Mouse (Mus musculus): ENCODE data around the gene Foxm1. TPM values are rescaled to one million over a fixed set of nuclear protein-coding genes. Genes with fewer than 3 reads are reported as not detected.
A peak's percentile ranks its signal among the peaks of the same experiment; 100 is the strongest.

Foxm1 gene
- total RNA-seq, 2 experiments from 2014 or later: 6.7 to 63.2 TPM

- no peak for ATAC-seq (replicated peaks; ENCODE audit: low FRiP score, low TSS enrichment, poor library complexity, severe bottlenecking)
These were observed 58.3 kb downstream of the Foxm1 start for GRCm38 (mm10) chr6:128421036-128421435.

DNA sequence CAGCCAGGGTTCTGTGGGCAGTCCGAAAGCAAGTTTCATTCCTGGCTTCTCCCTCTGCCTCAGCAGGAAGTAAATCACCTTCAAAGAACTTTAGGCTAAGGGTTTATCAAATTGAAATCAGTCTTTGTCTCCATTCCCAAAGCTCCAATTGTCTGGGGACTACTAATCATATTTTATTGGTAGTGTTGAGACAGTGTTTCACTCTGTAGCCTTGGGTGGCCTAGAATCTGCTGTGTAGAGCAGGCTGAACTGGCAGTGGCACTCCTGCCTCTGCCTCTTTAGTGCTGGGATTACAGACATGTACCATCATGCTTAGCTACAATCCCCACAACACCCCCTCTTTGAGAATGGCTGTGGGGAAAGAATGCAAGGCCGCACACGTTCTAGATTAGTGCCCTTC is 58.7 kb downstream of the Foxm1 start:
- no peak for ATAC-seq (replicated peaks; ENCODE audit: low FRiP score, low TSS enrichment, poor library complexity, severe bottlenecking)

DNA sequence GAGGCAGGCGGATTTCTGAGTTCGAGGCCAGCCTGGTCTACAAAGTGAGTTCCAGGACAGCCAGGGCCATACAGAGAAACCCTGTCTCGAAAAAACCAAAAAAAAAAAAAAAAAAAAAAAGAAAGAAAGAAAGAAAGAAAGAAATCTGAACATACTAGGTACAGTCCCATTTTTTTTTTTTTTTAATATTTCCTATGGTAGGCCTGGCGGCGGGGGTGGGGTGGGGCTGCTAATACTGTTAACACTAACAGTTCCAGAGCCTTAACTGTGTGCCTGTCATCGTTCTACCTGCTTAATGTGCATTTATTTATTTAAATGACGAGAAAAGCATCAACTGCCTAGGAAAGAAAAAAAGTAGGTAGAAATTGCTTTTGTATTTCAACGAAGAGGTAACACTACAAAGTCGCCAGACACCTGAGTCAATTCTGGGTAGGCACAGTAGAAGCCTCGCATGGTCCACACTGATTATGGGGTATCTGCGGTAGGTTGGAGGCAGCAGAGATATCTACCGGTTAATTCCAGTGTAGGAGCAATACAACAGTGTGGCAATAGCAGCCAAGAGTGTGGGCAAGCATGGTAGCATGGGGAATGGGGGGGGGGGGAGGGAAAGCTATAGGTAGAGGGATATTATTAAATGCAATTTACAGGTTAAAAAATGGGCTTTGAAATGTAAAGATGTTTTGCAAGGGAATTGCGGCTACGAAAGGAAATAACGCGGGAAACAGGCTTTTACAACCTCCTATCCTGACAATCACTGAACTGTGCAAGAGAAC is 60.9 kb downstream of the Foxm1 start:
- peak; percentile 77 for ATAC-seq (replicated peaks; ENCODE audit: low FRiP score, low TSS enrichment, poor library complexity, severe bottlenecking)

DNA sequence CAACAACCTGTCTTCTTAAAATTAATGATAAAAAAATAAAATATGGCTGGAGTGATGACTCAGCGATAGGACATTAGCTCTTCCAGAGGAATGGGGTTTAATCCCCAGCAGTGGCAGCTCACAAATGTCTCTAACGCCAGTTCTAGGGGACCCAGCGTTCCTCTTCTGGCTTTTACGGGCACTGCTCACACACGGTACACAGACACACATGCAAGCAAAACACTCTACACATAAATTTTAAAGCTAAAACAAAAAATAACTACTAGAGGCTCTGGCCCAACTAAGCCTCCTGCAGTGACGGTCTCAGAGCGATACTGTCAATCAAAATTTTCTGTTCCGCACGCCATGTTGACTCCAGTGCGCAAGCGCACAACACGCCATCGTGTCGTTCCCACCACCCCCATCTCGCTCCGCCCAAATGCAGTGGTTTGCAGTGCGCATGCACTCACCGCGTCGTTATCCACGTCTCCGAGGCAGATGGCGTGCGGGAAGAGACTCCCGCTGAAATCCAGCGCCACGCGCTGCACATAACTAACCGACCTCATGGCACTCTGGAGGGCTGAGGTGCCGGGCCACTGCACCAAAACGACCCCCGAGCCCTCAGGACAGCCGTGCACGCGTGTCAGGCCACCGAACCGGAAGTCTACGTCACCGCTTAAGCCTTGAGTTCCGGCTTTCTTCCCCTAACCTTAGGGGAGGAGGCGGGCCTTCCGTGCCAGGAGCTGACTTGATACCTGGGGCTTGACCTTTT is 61.7 kb downstream of the Foxm1 start, which contains the start of gene Itfg2:
TSS of gene Itfg2 (minus strand) at position 663 of the 751 bp plus-strand sequence.
- ATAC-seq (replicated peaks; ENCODE audit: low FRiP score, low TSS enrichment, poor library complexity, severe bottlenecking): peak; percentile 89

DNA sequence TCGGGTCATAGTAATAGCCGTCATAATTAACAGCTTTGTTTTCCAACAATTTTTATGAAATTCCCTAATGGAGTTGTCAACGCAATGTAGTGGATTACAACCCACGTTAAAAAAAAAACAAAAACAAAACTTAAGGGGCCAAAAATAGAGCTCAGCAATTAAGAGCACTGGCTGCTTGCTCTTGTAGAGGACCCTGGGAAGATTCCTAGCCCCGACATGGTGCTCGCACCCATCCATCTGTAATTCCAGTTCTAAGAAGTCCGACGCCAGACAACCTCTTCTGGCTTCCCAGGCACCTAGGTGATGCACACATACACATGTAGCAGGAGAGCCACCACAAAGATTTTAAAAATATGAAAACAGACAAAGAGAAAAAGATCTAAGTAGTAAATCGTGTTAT is 62.3 kb downstream of the Foxm1 start:
- ATAC-seq (replicated peaks; ENCODE audit: low FRiP score, low TSS enrichment, poor library complexity, severe bottlenecking): no peak

Other genes starting within 250 kb of the Foxm1 start
- 0.22 TPM in 1 of 2 replicates, not detected in the other for gene Tspan9, start 219.4 kb upstream of the Foxm1 start, total RNA-seq (2014; fragmentation: Nextera tagmentation)
- gene Tspan9, start 219.4 kb upstream of the Foxm1 start, total RNA-seq (2017): 0.19 TPM in 1 of 2 replicates, not detected in the other
- not detected in 2 replicates for gene Tead4, start 62.1 kb upstream of the Foxm1 start, total RNA-seq (2014; fragmentation: Nextera tagmentation)
- gene Tead4, start 62.1 kb upstream of the Foxm1 start, total RNA-seq (2017): 0.72 TPM in 1 of 2 replicates, not detected in the other
- 0.33 and 2.6 TPM in 2 replicates for gene Tulp3, start 7.1 kb upstream of the Foxm1 start, total RNA-seq (2014; fragmentation: Nextera tagmentation)
- gene Tulp3, start 7.1 kb upstream of the Foxm1 start, total RNA-seq (2017): 0.47 and 8.3 TPM in 2 replicates
- gene Rhno1, start 56 bp upstream of the Foxm1 start, total RNA-seq (2014; fragmentation: Nextera tagmentation): 82.4 and 109 TPM in 2 replicates
- 53.5 and 57.2 TPM in 2 replicates for gene Rhno1, start 56 bp upstream of the Foxm1 start, total RNA-seq (2017)
- 0.87 TPM in 1 of 2 replicates, not detected in the other for gene Tex52, start 12.5 kb downstream of the Foxm1 start, total RNA-seq (2014; fragmentation: Nextera tagmentation)
- 1.3 TPM in 1 of 2 replicates, not detected in the other for gene Tex52, start 12.5 kb downstream of the Foxm1 start, total RNA-seq (2017)
- gene Gm44596, start 12.5 kb downstream of the Foxm1 start, total RNA-seq (2014; fragmentation: Nextera tagmentation): not detected in 2 replicates
- gene Gm44596, start 12.5 kb downstream of the Foxm1 start, total RNA-seq (2017): not detected in 2 replicates
- gene Nrip2, start 36.3 kb downstream of the Foxm1 start, total RNA-seq (2014; fragmentation: Nextera tagmentation): not detected in 2 replicates
- not detected in 2 replicates for gene Nrip2, start 36.3 kb downstream of the Foxm1 start, total RNA-seq (2017)
- 39.1 and 52.6 TPM in 2 replicates for gene Itfg2, start 62.0 kb downstream of the Foxm1 start, total RNA-seq (2014; fragmentation: Nextera tagmentation)
- gene Itfg2, start 62.0 kb downstream of the Foxm1 start, total RNA-seq (2017): 19.3 and 24.7 TPM in 2 replicates
- 234 and 279 TPM in 2 replicates for gene Fkbp4, start 75.7 kb downstream of the Foxm1 start, total RNA-seq (2014; fragmentation: Nextera tagmentation)
- gene Fkbp4, start 75.7 kb downstream of the Foxm1 start, total RNA-seq (2017): 419 and 525 TPM in 2 replicates
- gene Pzp, start 163.8 kb downstream of the Foxm1 start, total RNA-seq (2014; fragmentation: Nextera tagmentation): not detected in 2 replicates
- not detected in 2 replicates for gene Pzp, start 163.8 kb downstream of the Foxm1 start, total RNA-seq (2017)
- not detected in 2 replicates for gene A2ml1, start 218.6 kb downstream of the Foxm1 start, total RNA-seq (2014; fragmentation: Nextera tagmentation)
- not detected in 2 replicates for gene A2ml1, start 218.6 kb downstream of the Foxm1 start, total RNA-seq (2017)

All from megakaryocyte-erythroid progenitor cell, adult 5-6 weeks (primary cell).